Mouse (Mus musculus): ENCODE data around the gene Eps8l3.

The Eps8l3 gene

GRCm38 (mm10) chr3:107895720-107896569, 18.9 kb downstream of the Eps8l3 start, which contains the start of gene Gstm5:
TSS of gene Gstm5 (plus strand) at chr3:107895821.
- peak; percentile 19 for DNase-seq (ENCODE audit: low read depth, low spot score)

GRCm38 (mm10) chr3:107898691-107899090, 21.7 kb downstream of the Eps8l3 start:
- DNase-seq (ENCODE audit: low read depth, low spot score) = no peak

- DNase-seq (ENCODE audit: low read depth, low spot score) = no peak
Observed at GRCm38 (mm10) chr3:107900955-107901673, 24.1 kb downstream of the Eps8l3 start.

GRCm38 (mm10) chr3:107905942-107906341, 28.9 kb downstream of the Eps8l3 start:
- no peak for DNase-seq (ENCODE audit: low read depth, low spot score)

GRCm38 (mm10) chr3:107916674-107917073, 39.6 kb downstream of the Eps8l3 start:
- no peak for DNase-seq (ENCODE audit: low read depth, low spot score)

- peak; percentile 7 for DNase-seq (ENCODE audit: low read depth, low spot score)
Observed at GRCm38 (mm10) chr3:107917097-107917496, 40.1 kb downstream of the Eps8l3 start.

- DNase-seq (ENCODE audit: low read depth, low spot score) = peak; percentile 49
Observed at GRCm38 (mm10) chr3:107917783-107918408, 40.9 kb downstream of the Eps8l3 start.

- DNase-seq (ENCODE audit: low read depth, low spot score) = no peak
Observed at GRCm38 (mm10) chr3:107920348-107920747, 43.3 kb downstream of the Eps8l3 start.

GRCm38 (mm10) chr3:107925335-107925734, 48.3 kb downstream of the Eps8l3 start:
- DNase-seq (ENCODE audit: low read depth, low spot score) = no peak

- no peak for DNase-seq (ENCODE audit: low read depth, low spot score)
Observed at GRCm38 (mm10) chr3:107927841-107928240, 50.8 kb downstream of the Eps8l3 start.

GRCm38 (mm10) chr3:107928691-107929090, 51.7 kb downstream of the Eps8l3 start:
- no peak for DNase-seq (ENCODE audit: low read depth, low spot score)

- DNase-seq (ENCODE audit: low read depth, low spot score) = no peak
Observed at GRCm38 (mm10) chr3:107929243-107929642, 52.2 kb downstream of the Eps8l3 start.

- no peak for DNase-seq (ENCODE audit: low read depth, low spot score)
Observed at GRCm38 (mm10) chr3:107929731-107930130, 52.7 kb downstream of the Eps8l3 start.

- DNase-seq (ENCODE audit: low read depth, low spot score) = no peak
Observed at GRCm38 (mm10) chr3:107931134-107931533, 54.1 kb downstream of the Eps8l3 start.

GRCm38 (mm10) chr3:107931670-107932069, 54.6 kb downstream of the Eps8l3 start, which contains the start of gene Gstm7:
TSS of gene Gstm7 (minus strand) at chr3:107931817.
- peak; percentile 70 for DNase-seq (ENCODE audit: low read depth, low spot score)

GRCm38 (mm10) chr3:107932128-107932527, 55.1 kb downstream of the Eps8l3 start:
- no peak for DNase-seq (ENCODE audit: low read depth, low spot score)

- no peak for DNase-seq (ENCODE audit: low read depth, low spot score)
Observed at GRCm38 (mm10) chr3:107935268-107935667, 58.2 kb downstream of the Eps8l3 start.

- no peak for DNase-seq (ENCODE audit: low read depth, low spot score)
Observed at GRCm38 (mm10) chr3:107935888-107936287, 58.9 kb downstream of the Eps8l3 start.

GRCm38 (mm10) chr3:107939403-107939802, 62.4 kb downstream of the Eps8l3 start:
- DNase-seq (ENCODE audit: low read depth, low spot score) = peak; percentile 14

GRCm38 (mm10) chr3:107939830-107940229, 62.8 kb downstream of the Eps8l3 start:
- no peak for DNase-seq (ENCODE audit: low read depth, low spot score)

- no peak for DNase-seq (ENCODE audit: low read depth, low spot score)
Observed at GRCm38 (mm10) chr3:107940524-107940923, 63.5 kb downstream of the Eps8l3 start.

- DNase-seq (ENCODE audit: low read depth, low spot score) = no peak
Observed at GRCm38 (mm10) chr3:107941261-107941660, 64.2 kb downstream of the Eps8l3 start.
